Mouse (Mus musculus) liver, adult 10 weeks (tissue): ENCODE results near the gene Col4a1. TPM values are rescaled to one million over a fixed set of nuclear protein-coding genes. Genes with fewer than 3 reads are reported as not detected.

ENCODE experiments used
- polyA plus RNA-seq: library from polyadenylated mRNA; stranded (reverse); fragments of 350-450 nt; fragmentation: Illumina TruSeq; extraction: RNeasy Lipid Tissue Mini Kit (QIAGEN cat#74804); gene quantifications from one replicate; pipeline ENCODE4 v1.2.3, GENCODE M21; 2014; ENCODE audit warnings: low read depth, low replicate concordance

Col4a1 gene
- 4.0 TPM for polyA plus RNA-seq

GRCm38 (mm10) chr8:11312349-11313175 is at the start of gene Col4a1, which contains the start of gene Col4a2:
TSS of gene Col4a1 (minus strand) at chr8:11312826.
TSS of gene Col4a2 (plus strand) at chr8:11312805.

Other genes with a start within 250 kb of the Col4a1 start
- gene Col4a2, start within 50 bp of the Col4a1 start, polyA plus RNA-seq, result 0.61 TPM
- gene Rab20, start 165.9 kb upstream of the Col4a1 start, polyA plus RNA-seq, result 2.1 TPM
- gene Naxd, start 184.7 kb upstream of the Col4a1 start, polyA plus RNA-seq, result 15.0 TPM
- gene Cars2, start 238.0 kb upstream of the Col4a1 start, polyA plus RNA-seq, result 6.3 TPM
- 9.4 TPM for gene Ing1, start 242.7 kb upstream of the Col4a1 start, polyA plus RNA-seq